Mouse (Mus musculus): ENCODE data around the gene Uroc1. TPM values are rescaled to one million over a fixed set of nuclear protein-coding genes. Genes with fewer than 3 reads are reported as not detected.

The Uroc1 gene
- total and polyA plus RNA-seq, 3 experiments, result not detected

- DNase-seq (ENCODE audit: extremely low read depth), result no peak
- peaks cover 9 to 55% of the 10 kb centered on the region in 2 experiments for H3K36me3 ChIP-seq (replicated peaks in 1 of 2; ENCODE audit: control insufficient read depth in 1 of 2, insufficient read depth in 1 of 2, low read length in 1 of 2)
- in situ Hi-C loops (cut with MboI; ENCODE audit: low pct_ligation_motif_present, low pct_unique_long_range_greater_than_20kb, low sequenced_read_pairs) (no loop called here), dilution Hi-C loops (cut with MboI; ENCODE audit: extremely low pct_ligation_motif_present, extremely low pct_unique_long_range_greater_than_20kb, low sequenced_read_pairs) (no loop called here)
- TF ChIP-seq POLR2AphosphoS2 (IDR thresholded peaks at IDR 0.05; ENCODE audit: low read depth, low read length) (no peak), MYC (IDR thresholded peaks at IDR 0.05; ENCODE audit: low read depth, low read length) (no peak), MAX (IDR thresholded peaks at IDR 0.05; ENCODE audit: low read length) (no peak), ELF1 (IDR thresholded peaks at IDR 0.05; ENCODE audit: low read depth, low read length) (no peak)
- no peaks in the 10 kb centered on the region for H3K9me3 ChIP-seq (replicated peaks; ENCODE audit: low read length)
- no peaks in the 10 kb centered on the region for H3K79me2 ChIP-seq (replicated peaks; ENCODE audit: control insufficient read depth, extremely low read depth, insufficient read depth, poor library complexity, severe bottlenecking)
- no peak overlapping the region for H3K27ac ChIP-seq (ENCODE audit: insufficient read depth, low read depth)
- H3K9ac ChIP-seq (ENCODE audit: insufficient read depth, low read depth), result no peak overlapping the region
- H3K4me1 ChIP-seq (ENCODE audit: control insufficient read depth in 1 of 2, insufficient read depth in 2 of 2), result no peaks in the 10 kb centered on the region
- no peak overlapping the region for H3K4me2 ChIP-seq (ENCODE audit: insufficient read depth, low read depth, poor library complexity, severe bottlenecking)
- H3K4me3 ChIP-seq (replicated peaks in 1 of 3; ENCODE audit: low read depth in 2 of 3, low read length in 2 of 3, poor library complexity in 1 of 3), result no peak overlapping the region
- no peaks in the 10 kb centered on the region for H3K27me3 ChIP-seq (replicated peaks)
Measured at GRCm38 (mm10) chr6:90397291-90397690, 64.2 kb downstream of the Uroc1 start.

GRCm38 (mm10) chr6:90408632-90409031 lies 75.5 kb downstream of the Uroc1 start:
- Histone ChIP-seq H3K27me3 (replicated peaks) (peaks cover 6% of the 10 kb centered on the region), H3K36me3 (replicated peaks in 1 of 2; ENCODE audit: control insufficient read depth in 1 of 2, insufficient read depth in 1 of 2, low read length in 1 of 2) (peaks cover 4 to 21% of the 10 kb centered on the region in 2 experiments), H3K9ac (ENCODE audit: insufficient read depth, low read depth) (no peak overlapping the region), H3K27ac (ENCODE audit: insufficient read depth, low read depth) (no peak overlapping the region), H3K4me2 (ENCODE audit: insufficient read depth, low read depth, poor library complexity, severe bottlenecking) (no peak overlapping the region), H3K4me3 (replicated peaks in 1 of 3; ENCODE audit: low read depth in 2 of 3, low read length in 2 of 3, poor library complexity in 1 of 3) (no peak overlapping the region), H3K79me2 (replicated peaks; ENCODE audit: control insufficient read depth, extremely low read depth, insufficient read depth, poor library complexity, severe bottlenecking) (no peaks in the 10 kb centered on the region), H3K4me1 (ENCODE audit: control insufficient read depth in 1 of 2, insufficient read depth in 2 of 2) (0 out of 4 replicates have a peak, but pooled peaks cover 0 to 4% of the 10 kb centered on the region in 2 experiments), H3K9me3 (replicated peaks; ENCODE audit: low read length) (no peaks in the 10 kb centered on the region)
- dilution Hi-C loops (cut with MboI; ENCODE audit: extremely low pct_ligation_motif_present, extremely low pct_unique_long_range_greater_than_20kb, low sequenced_read_pairs), result no loop called here
- DNase-seq (ENCODE audit: extremely low read depth), result no peak
- in situ Hi-C loops (cut with MboI; ENCODE audit: low pct_ligation_motif_present, low pct_unique_long_range_greater_than_20kb, low sequenced_read_pairs), result no loop called here
- TF ChIP-seq KAT2A (IDR thresholded peaks at IDR 0.05; ENCODE audit: insufficient replicate concordance, low read length) (no peak), USF2 (conservative IDR thresholded peaks at IDR 0.05; ENCODE audit: low read depth, low read length) (no peak), CTCF (conservative IDR thresholded peaks at IDR 0.05 in 1 of 2, IDR thresholded peaks at IDR 0.05 in 1 of 2; ENCODE audit: low read depth in 2 of 2, low read length in 2 of 2) (no peak), TBP (conservative IDR thresholded peaks at IDR 0.05; ENCODE audit: low read depth, low read length) (no peak), ELF1 (IDR thresholded peaks at IDR 0.05; ENCODE audit: low read depth, low read length) (no peak), MYC (IDR thresholded peaks at IDR 0.05; ENCODE audit: low read depth, low read length) (no peak)

- no peaks in the 10 kb centered on the region for H3K79me2 ChIP-seq (replicated peaks; ENCODE audit: control insufficient read depth, extremely low read depth, insufficient read depth, poor library complexity, severe bottlenecking)
- H3K4me2 ChIP-seq (ENCODE audit: insufficient read depth, low read depth, poor library complexity, severe bottlenecking), result no peak overlapping the region
- H3K27me3 ChIP-seq (replicated peaks), result peaks cover 28% of the 10 kb centered on the region
- H3K4me1 ChIP-seq (ENCODE audit: control insufficient read depth in 1 of 2, insufficient read depth in 2 of 2), result 0 out of 4 replicates have a peak, but pooled peaks cover 0 to 4% of the 10 kb centered on the region in 2 experiments
- no peak for DNase-seq (ENCODE audit: extremely low read depth)
- dilution Hi-C loops (cut with MboI; ENCODE audit: extremely low pct_ligation_motif_present, extremely low pct_unique_long_range_greater_than_20kb, low sequenced_read_pairs) (no loop called here), in situ Hi-C loops (cut with MboI; ENCODE audit: low pct_ligation_motif_present, low pct_unique_long_range_greater_than_20kb, low sequenced_read_pairs) (no loop called here)
- no peak overlapping the region for H3K4me3 ChIP-seq (replicated peaks in 1 of 3; ENCODE audit: low read depth in 2 of 3, low read length in 2 of 3, poor library complexity in 1 of 3)
- TF ChIP-seq ZNF384 (IDR thresholded peaks at IDR 0.05; ENCODE audit: low read depth, low read length), result no peak
- TF ChIP-seq RAD21 (IDR thresholded peaks at IDR 0.05; ENCODE audit: low read depth, low read length), result no peak
- no peak for TF ChIP-seq NRF1 (IDR thresholded peaks at IDR 0.05; ENCODE audit: low read depth, low read length)
- TF ChIP-seq POLR2A (IDR thresholded peaks at IDR 0.05; ENCODE audit: low read depth, low read length), result no peak
- no peak for TF ChIP-seq SIN3A (IDR thresholded peaks at IDR 0.05; ENCODE audit: low read length)
- no peak for TF ChIP-seq PAX5 (IDR thresholded peaks at IDR 0.05; ENCODE audit: low read length)
- no peak for TF ChIP-seq ELF1 (IDR thresholded peaks at IDR 0.05; ENCODE audit: low read depth, low read length)
- TF ChIP-seq HCFC1 (IDR thresholded peaks at IDR 0.05; ENCODE audit: low read depth, low read length), result no peak
- TF ChIP-seq MEF2A (IDR thresholded peaks at IDR 0.05; ENCODE audit: borderline replicate concordance, low read depth, low read length), result no peak
- peaks cover 2 to 3% of the 10 kb centered on the region in 2 experiments for H3K36me3 ChIP-seq (replicated peaks in 1 of 2; ENCODE audit: control insufficient read depth in 1 of 2, insufficient read depth in 1 of 2, low read length in 1 of 2)
- no peaks in the 10 kb centered on the region for H3K9me3 ChIP-seq (replicated peaks; ENCODE audit: low read length)
- H3K27ac ChIP-seq (ENCODE audit: insufficient read depth, low read depth), result no peak overlapping the region
- no peak overlapping the region for H3K9ac ChIP-seq (ENCODE audit: insufficient read depth, low read depth)
Measured at GRCm38 (mm10) chr6:90410972-90411371, 77.9 kb downstream of the Uroc1 start.
